Mouse (Mus musculus): ENCODE measurements around the gene Ssu2. TPM values are rescaled to one million over a fixed set of nuclear protein-coding genes. Genes with fewer than 3 reads are reported as not detected.
A peak's percentile ranks its signal among the peaks of the same experiment; 100 is the strongest.

The Ssu2 gene
- polyA plus RNA-seq, 1 experiment from 2014 or later, result 1.4 TPM

DNA sequence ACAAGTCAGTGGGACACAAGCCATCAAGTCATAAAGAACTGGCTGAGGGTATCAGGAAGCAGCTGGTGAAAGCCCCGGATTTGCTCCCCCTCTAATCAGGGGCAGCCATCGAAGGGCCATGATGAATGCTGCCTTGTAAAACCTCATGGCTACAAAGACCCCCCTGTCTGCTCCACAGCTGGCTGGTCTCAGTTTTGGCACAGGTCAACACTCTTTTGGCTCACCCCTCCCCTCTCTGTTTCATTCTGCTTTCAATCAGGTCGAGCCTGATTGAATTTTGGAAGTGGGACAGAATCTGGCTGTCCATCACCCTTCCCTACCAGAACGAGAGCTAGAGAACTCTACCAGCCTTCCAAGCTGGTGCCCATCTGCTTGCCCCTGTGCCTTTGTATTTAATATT is 76.4 kb downstream of the Ssu2 start:
- H3K4me2 ChIP-seq (ENCODE audit: low read depth, low read length), result no peak overlapping the region
- ATAC-seq (replicated peaks; ENCODE audit: insufficient number of reproducible peaks, low FRiP score, low TSS enrichment, low read depth) (peak; percentile 62; the same call in 1 of the 2 replicates), DNase-seq (ENCODE audit: low spot score) (no peak)
- no peak overlapping the region for H3K27ac ChIP-seq (replicated peaks; ENCODE audit: low read depth, low read length)
- no peaks in the 10 kb centered on the region for H3K36me3 ChIP-seq (replicated peaks; ENCODE audit: control insufficient read depth, insufficient read depth, low read depth, low read length)
- H3K27me3 ChIP-seq (ENCODE audit: control insufficient read depth, insufficient read depth, low read length), result no peaks in the 10 kb centered on the region
- H3K9me3 ChIP-seq (replicated peaks; ENCODE audit: control insufficient read depth, low read length), result no peaks in the 10 kb centered on the region
- H3K9ac ChIP-seq (replicated peaks; ENCODE audit: low read length), result no peak overlapping the region
- no peak overlapping the region for H3K4me3 ChIP-seq (ENCODE audit: low read depth, low read length)
- H3K4me1 ChIP-seq (ENCODE audit: control insufficient read depth, insufficient read depth, low read length), result no peaks in the 10 kb centered on the region
- 35% methylated on average over 4 of the region's 4 CpGs for WGBS

DNA sequence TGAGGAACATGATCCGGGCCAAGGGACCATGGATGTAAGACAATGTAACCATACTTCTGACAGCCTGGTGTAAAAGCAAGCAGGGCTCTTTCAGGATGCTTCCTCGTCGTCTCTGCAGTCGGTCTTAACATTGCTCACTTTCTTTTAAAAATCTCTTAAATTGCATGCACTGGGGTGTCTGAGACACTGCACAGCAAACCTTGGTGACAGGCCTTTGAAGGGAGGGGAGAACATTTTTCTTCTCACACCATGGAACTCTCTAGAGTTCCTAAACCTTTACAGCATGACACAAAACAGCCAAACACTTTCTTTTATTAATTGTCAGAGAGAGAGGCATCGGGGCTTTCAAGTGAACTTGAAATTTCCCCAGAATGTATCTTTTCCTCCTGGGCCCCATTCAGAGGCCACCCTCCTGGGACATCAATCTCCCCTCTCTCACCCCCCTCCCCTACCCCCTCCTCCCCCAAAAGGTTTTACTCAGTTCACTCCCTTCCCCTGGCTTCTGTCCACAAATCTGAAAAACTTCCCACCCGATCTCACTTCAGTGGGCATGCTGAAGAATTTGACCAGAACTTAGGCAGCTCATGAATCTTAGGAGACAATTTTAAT is 78.4 kb downstream of the Ssu2 start:
- Histone ChIP-seq H3K27me3 (ENCODE audit: control insufficient read depth, insufficient read depth, low read length) (no peaks in the 10 kb centered on the region), H3K27ac (replicated peaks; ENCODE audit: low read depth, low read length) (no peak overlapping the region), H3K9ac (replicated peaks; ENCODE audit: low read length) (no peak overlapping the region), H3K4me3 (ENCODE audit: low read depth, low read length) (no peak overlapping the region), H3K4me1 (ENCODE audit: control insufficient read depth, insufficient read depth, low read length) (no peaks in the 10 kb centered on the region), H3K36me3 (replicated peaks; ENCODE audit: control insufficient read depth, insufficient read depth, low read depth, low read length) (no peaks in the 10 kb centered on the region), H3K9me3 (replicated peaks; ENCODE audit: control insufficient read depth, low read length) (no peaks in the 10 kb centered on the region), H3K4me2 (ENCODE audit: low read depth, low read length) (no peak overlapping the region)
- 73% methylated on average over 6 of the region's 6 CpGs for WGBS
- DNase-seq (ENCODE audit: low spot score) (no peak), ATAC-seq (replicated peaks; ENCODE audit: insufficient number of reproducible peaks, low FRiP score, low TSS enrichment, low read depth) (no peak)

Other genes starting within 250 kb of the Ssu2 start
- gene Lmcd1, start 114.3 kb downstream of the Ssu2 start, polyA plus RNA-seq (2014; fragmentation: Nextera tagmentation; extraction: Ambion mirVana), result 3.9 and 5.4 TPM in 2 replicates
- 0.72 TPM in 1 of 2 replicates, not detected in the other for gene Cav3, start 71.5 kb upstream of the Ssu2 start, polyA plus RNA-seq (2014; fragmentation: Nextera tagmentation; extraction: Ambion mirVana)
- gene Oxtr, start 101.9 kb upstream of the Ssu2 start, polyA plus RNA-seq (2014; fragmentation: Nextera tagmentation; extraction: Ambion mirVana), result 0.21 and 0.22 TPM in 2 replicates

Data from embryonic facial prominence, embryonic 11.5 days (tissue).